Mouse (Mus musculus) lung, embryonic 14.5 days (tissue): ENCODE measurements around the gene Dennd2c. TPM values are rescaled to one million over a fixed set of nuclear protein-coding genes. Genes with fewer than 3 reads are reported as not detected.
"Not testable (repeated sequence)": the region's sequence is repeated elsewhere in the genome, so short reads cannot be mapped to it uniquely, and the experiment has no call there.

Source experiments
- ATAC-seq: fragments of 200-750 bp; cut with Nextera tagmentation; 2 replicates; pipeline ENCODE4 v1.8.0; 2017; ENCODE audit warnings: mild to moderate bottlenecking, moderate TSS enrichment, moderate library complexity; ENCODE audit not compliant: insufficient read depth
- DNase-seq: peaks from one replicate; pipeline ENCODE4 v3.0.0-alpha.2; 2015
- H3K27ac ChIP-seq: fragments of 300-500 bp; sonication (generic); 2 replicates; pipeline ENCODE4 v1.5.1; 2014; ENCODE audit warnings: low read depth, mild to moderate bottlenecking, moderate library complexity
- H3K27me3 ChIP-seq: fragments of 300-500 bp; sonication (generic); 2 replicates; pipeline ENCODE4 v1.6.1; 2014; ENCODE audit warnings: low read length, control low read depth; ENCODE audit not compliant: insufficient read depth
- H3K36me3 ChIP-seq: fragments of 300-500 bp; sonication (generic); 2 replicates; pipeline ENCODE4 v1.6.1; 2014; ENCODE audit warnings: control low read depth; ENCODE audit not compliant: insufficient read depth
- H3K4me1 ChIP-seq: fragments of 300-500 bp; sonication (generic); 2 replicates; pipeline ENCODE4 v1.6.1; 2014; ENCODE audit warnings: antibody characterized with exemption, control low read depth; ENCODE audit not compliant: insufficient read depth
- H3K4me2 ChIP-seq: fragments of 300-500 bp; sonication (generic); 2 replicates; pipeline ENCODE4 v1.6.1; 2014; ENCODE audit warnings: mild to moderate bottlenecking
- H3K4me3 ChIP-seq: fragments of 300-500 bp; sonication (generic); 2 replicates; pipeline ENCODE4 v1.5.1; 2014; ENCODE audit warnings: low read depth, low read length
- H3K9ac ChIP-seq: fragments of 300-500 bp; sonication (generic); 2 replicates; pipeline ENCODE4 v1.6.1; 2014
- H3K9me3 ChIP-seq: fragments of 300-500 bp; sonication (generic); 2 replicates; pipeline ENCODE4 v1.6.1; 2016; ENCODE audit warnings: low read depth, low read length, control low read depth
- CTCF ChIP-seq: IDR thresholded peaks from 2 replicates; pipeline ENCODE4 v1.5.1; 2016; ENCODE audit warnings: antibody characterized with exemption, low read depth
- WGBS: fragments of 180-500 bp; shearing (Covaris S2); extraction: QIAGEN DNeasy Blood & Tissue Kit; methylation state at CpG from one replicate; pipeline ENCODE4 v1.1.7; 2014; 5-methylcytosine and 5-hydroxymethylcytosine counted together
- polyA plus RNA-seq: library from polyadenylated mRNA; unstranded; fragments of >200 nt; fragmentation: Nextera tagmentation; extraction: Ambion mirVana; gene quantifications from 2 replicates; pipeline ENCODE4 v1.2.1, GENCODE M21; 2014

Gene Dennd2c
- polyA plus RNA-seq, 1 experiment from 2014 or later, result 5.2 TPM

DNA sequence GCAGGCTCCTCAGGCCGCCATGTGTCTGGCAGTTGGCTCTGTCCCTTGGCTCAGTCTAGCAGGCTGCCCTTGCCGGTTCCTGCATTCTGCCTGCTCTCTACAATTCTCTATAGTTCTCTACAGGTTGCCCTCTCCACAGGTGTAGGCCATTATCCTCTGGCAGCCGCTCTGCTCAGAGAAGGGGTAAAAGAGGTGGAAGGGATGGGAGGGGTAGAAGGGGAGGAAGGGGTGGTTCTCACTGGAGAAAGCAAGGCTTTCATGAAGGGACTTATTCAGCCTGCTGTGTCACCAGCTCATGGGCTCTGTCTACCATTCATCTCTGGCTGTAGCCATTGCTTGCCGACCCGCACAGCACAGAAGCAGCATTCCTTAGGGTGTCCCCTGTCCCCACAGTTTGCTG is 86.0 kb downstream of the Dennd2c start:
- H3K36me3 ChIP-seq, result no peaks in the 10 kb centered on the region
- no peak overlapping the region for H3K9ac ChIP-seq
- ATAC-seq (no peak), DNase-seq (no peak)
- no peak overlapping the region for H3K4me2 ChIP-seq
- H3K27me3 ChIP-seq, result no peaks in the 10 kb centered on the region
- no peak overlapping the region for H3K27ac ChIP-seq
- WGBS, result 60% methylated on average over 5 of the region's 5 CpGs
- no peak overlapping the region for H3K4me3 ChIP-seq
- no peak for TF ChIP-seq CTCF
- H3K9me3 ChIP-seq, result no peaks in the 10 kb centered on the region
- H3K4me1 ChIP-seq, result no peaks in the 10 kb centered on the region

DNA sequence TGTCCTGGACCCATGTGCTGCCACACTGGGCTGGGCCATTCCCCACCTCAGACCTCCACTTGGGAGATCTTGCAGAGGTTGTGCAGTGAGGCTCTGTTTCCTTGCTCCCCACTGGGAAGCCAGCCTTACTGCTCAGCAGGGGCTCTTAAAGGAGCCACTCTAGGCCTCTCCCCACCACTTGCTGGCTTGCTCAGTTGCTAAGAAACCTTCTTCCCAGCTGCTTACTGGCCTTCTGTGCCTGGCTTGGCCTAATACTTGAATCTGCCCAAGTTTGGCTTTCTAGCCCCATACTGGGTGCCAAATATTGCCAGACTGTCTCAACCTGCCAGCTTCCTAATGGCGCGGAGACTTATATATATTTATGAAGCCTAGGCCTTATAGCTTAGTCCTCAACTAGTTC is 86.5 kb downstream of the Dennd2c start:
- H3K36me3 ChIP-seq, result no peaks in the 10 kb centered on the region
- H3K4me3 ChIP-seq, result no peak overlapping the region
- H3K4me1 ChIP-seq, result no peaks in the 10 kb centered on the region
- no peak overlapping the region for H3K4me2 ChIP-seq
- no peak for DNase-seq
- TF ChIP-seq CTCF, result no peak
- H3K9me3 ChIP-seq, result no peaks in the 10 kb centered on the region
- no peak overlapping the region for H3K27ac ChIP-seq
- no peak overlapping the region for H3K9ac ChIP-seq
- no peaks in the 10 kb centered on the region for H3K27me3 ChIP-seq
- no peak for ATAC-seq
- 94% methylated on average over 2 of the region's 2 CpGs for WGBS

DNA sequence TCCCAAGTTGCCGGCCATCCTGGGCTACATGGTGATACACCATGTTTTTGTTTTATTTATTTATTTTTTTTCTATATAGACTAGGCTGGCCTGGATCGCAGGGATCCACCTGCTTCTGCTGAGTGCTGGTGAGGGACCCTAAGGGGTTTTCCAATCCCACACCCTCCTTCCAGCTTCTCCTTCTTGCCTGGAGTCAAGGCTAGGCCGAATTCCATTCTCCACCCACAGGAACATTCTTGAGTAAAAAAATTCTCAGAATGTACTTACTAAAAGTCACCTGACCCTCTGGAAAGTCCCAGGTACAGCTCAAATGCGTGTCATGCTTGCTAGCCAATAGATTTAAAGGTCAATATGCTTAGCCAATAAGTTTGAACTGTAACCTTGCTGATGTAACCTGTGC is 89.8 kb downstream of the Dennd2c start:
- no peak overlapping the region for H3K9ac ChIP-seq
- no peaks in the 10 kb centered on the region for H3K4me1 ChIP-seq
- DNase-seq (no peak), ATAC-seq (no peak)
- no peaks in the 10 kb centered on the region for H3K36me3 ChIP-seq
- no peak for TF ChIP-seq CTCF
- H3K4me3 ChIP-seq, result no peak overlapping the region
- H3K27ac ChIP-seq, result no peak overlapping the region
- H3K27me3 ChIP-seq, result no peaks in the 10 kb centered on the region
- WGBS, result 82% methylated on average over 4 of the region's 4 CpGs
- H3K9me3 ChIP-seq, result no peaks in the 10 kb centered on the region
- no peak overlapping the region for H3K4me2 ChIP-seq

DNA sequence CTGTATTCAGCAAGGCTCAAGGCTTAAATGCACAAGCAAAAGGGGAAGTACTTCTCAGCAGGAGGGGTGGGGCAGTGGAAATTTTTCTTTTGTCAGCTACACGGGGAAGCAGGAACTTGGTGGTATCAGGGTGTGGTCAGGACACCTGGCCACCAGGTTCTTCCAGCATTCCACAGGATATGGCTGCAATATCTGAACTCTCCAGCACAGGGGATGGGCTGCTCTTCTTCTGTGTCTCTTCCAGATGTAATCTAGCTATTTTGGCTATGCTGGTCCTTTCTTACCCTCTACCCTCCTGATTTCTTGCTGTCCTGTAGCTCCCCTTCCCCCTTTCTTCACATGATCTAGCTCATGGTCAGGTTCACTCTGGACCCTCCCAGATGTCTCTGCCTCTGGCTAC is 90.8 kb downstream of the Dennd2c start:
- DNase-seq, result no peak
- Histone ChIP-seq H3K9me3 (no peaks in the 10 kb centered on the region), H3K4me3 (no peak overlapping the region), H3K4me2 (no peak overlapping the region), H3K27me3 (no peaks in the 10 kb centered on the region), H3K27ac (no peak overlapping the region), H3K4me1 (no peaks in the 10 kb centered on the region), H3K36me3 (no peaks in the 10 kb centered on the region), H3K9ac (no peak overlapping the region)
- 75% methylated on average over 1 of the region's 1 CpGs for WGBS
- ATAC-seq, result no peak
- TF ChIP-seq CTCF, result no peak

DNA sequence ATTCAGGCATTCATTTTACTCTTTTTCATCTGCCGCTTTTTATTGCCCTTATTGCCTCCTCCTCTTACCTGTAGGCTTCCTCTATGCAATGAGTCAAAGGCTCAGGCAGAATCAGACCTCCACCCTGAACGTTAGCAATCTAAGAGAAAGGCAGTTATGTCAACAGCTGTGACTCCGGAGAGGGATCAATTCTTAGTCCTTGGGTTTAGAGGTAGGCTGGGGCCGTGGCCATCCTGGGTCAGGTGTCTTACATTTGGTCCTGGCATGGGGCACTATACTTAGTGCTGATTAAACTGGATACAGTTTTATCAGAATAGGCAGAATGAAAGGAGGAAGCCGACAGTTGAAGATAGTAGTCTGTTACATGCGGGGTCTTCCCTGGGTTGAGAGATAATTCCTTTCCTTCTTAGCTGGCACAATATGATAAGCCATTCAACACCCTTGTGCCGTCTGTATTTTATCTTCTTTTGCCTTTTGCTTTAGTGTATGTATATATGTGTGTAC is 94.0 kb downstream of the Dennd2c start:
- 63% methylated on average over 7 of the region's 7 CpGs for WGBS
- Histone ChIP-seq H3K9me3 (no peaks in the 10 kb centered on the region), H3K4me3 (no peak overlapping the region), H3K4me2 (no peak overlapping the region), H3K27me3 (no peaks in the 10 kb centered on the region), H3K9ac (no peak overlapping the region), H3K36me3 (no peaks in the 10 kb centered on the region), H3K4me1 (no peaks in the 10 kb centered on the region), H3K27ac (no peak overlapping the region)
- no peak for DNase-seq
- no peak for TF ChIP-seq CTCF
- no peak for ATAC-seq

DNA sequence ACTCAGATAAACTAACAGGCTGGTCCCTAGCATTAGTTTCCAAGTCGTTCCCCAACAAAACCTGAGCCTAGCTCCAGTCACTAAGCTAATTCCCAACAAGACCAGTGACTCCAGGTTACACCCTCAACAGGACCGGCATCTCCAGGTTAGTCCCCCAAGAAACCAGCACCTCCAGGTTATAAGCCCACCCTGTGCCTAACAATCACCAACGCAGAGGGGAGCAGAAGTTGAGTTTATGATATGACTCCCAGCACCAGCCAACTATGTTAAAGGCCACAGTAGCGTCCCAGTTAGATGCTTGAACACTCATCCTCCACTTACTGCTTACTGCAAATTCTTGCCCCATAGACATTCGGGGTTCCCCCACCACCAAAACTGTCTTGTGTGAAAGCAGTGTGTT is 97.0 kb downstream of the Dennd2c start:
- Histone ChIP-seq H3K4me3 (no peak overlapping the region), H3K4me1 (no peaks in the 10 kb centered on the region), H3K4me2 (no peak overlapping the region), H3K9ac (no peak overlapping the region), H3K27ac (no peak overlapping the region; the same call in 1 of the 2 replicates), H3K9me3 (no peaks in the 10 kb centered on the region), H3K27me3 (no peaks in the 10 kb centered on the region), H3K36me3 (no peaks in the 10 kb centered on the region)
- ATAC-seq (no peak), DNase-seq (no peak)
- 84% methylated on average over 5 of the region's 5 CpGs for WGBS
- TF ChIP-seq CTCF, result no peak

DNA sequence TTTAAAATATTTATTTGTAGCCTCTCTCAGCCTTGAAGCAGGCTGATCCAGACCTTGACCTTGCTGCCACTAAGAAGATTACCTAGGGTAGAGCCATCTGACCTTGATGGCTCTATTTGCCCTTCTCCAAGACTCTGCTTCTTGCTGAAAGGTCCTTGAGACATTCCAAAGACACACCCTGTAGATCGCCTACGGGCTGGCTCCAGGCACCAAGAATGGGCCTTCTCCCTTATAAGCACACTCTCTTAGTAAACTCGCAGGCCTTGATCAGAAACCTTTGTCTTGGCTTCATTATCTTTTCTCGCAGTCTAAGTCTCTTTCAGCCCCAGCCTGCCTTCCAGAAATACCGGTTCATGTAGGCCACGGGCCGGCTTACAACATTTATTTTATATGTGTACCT is 98.7 kb downstream of the Dennd2c start:
- not testable (repeated sequence) for DNase-seq, ATAC-seq, H3K9me3 ChIP-seq, H3K36me3 ChIP-seq, H3K27me3 ChIP-seq, H3K27ac ChIP-seq, H3K4me2 ChIP-seq, H3K9ac ChIP-seq, H3K4me3 ChIP-seq, H3K4me1 ChIP-seq
- WGBS, result 93% methylated on average over 7 of the region's 7 CpGs

DNA sequence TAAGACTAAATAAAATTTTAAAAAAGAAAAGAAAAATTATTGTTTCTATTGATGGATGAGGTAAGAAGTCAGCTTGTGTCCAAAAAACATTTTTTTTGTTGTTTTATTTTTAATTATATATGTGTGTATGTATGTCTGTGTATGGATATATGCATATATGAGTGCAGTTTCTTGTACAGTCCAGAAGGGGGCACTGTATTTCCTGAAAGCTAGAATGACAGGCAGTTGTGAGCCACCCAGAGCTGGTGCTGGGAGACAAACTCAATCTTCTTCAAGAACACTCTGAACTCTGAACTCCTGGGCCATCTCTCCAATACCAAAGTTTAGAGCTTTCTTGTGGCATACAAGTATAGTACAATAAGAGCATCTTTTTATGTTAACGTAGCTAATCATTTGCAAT is 101.2 kb downstream of the Dennd2c start:
- Histone ChIP-seq H3K27ac (no peak overlapping the region), H3K4me1 (no peaks in the 10 kb centered on the region), H3K4me3 (no peak overlapping the region), H3K27me3 (no peaks in the 10 kb centered on the region), H3K9ac (no peak overlapping the region), H3K36me3 (no peaks in the 10 kb centered on the region), H3K9me3 (no peaks in the 10 kb centered on the region), H3K4me2 (no peak overlapping the region)
- no peak for ATAC-seq
- WGBS, result 93% methylated on average over 1 of the region's 1 CpGs
- TF ChIP-seq CTCF, result no peak
- DNase-seq, result no peak
